Mouse (Mus musculus) right cerebral cortex, adult 18-20 months (tissue): ENCODE results near the gene Noa1.

ENCODE experiments used
- DNase-seq: peaks from one replicate; pipeline ENCODE4 v3.0.0; 2022; ENCODE audit warnings: mixed read lengths

The Noa1 gene

GRCm38 (mm10) chr5:77309924-77310772, at the start of gene Noa1, which contains the start of gene Polr2b:
Gene Noa1 (minus strand): TSS chr5:77310084.
Gene Polr2b (plus strand): TSS chr5:77310147.
- peak; percentile 98 for DNase-seq

GRCm38 (mm10) chr5:77358347-77358746, 48.5 kb upstream of the Noa1 start:
- DNase-seq, result no peak

GRCm38 (mm10) chr5:77357405-77358149, 47.7 kb upstream of the Noa1 start:
- no peak for DNase-seq

GRCm38 (mm10) chr5:77355307-77356265, 45.7 kb upstream of the Noa1 start:
- no peak for DNase-seq

- peak; percentile 89 for DNase-seq
Observed at GRCm38 (mm10) chr5:77354361-77354787, 44.5 kb upstream of the Noa1 start.

- no peak for DNase-seq
Observed at GRCm38 (mm10) chr5:77351691-77352090, 41.8 kb upstream of the Noa1 start.

GRCm38 (mm10) chr5:77349971-77350658, 40.2 kb upstream of the Noa1 start:
- DNase-seq, result no peak

- no peak for DNase-seq
Observed at GRCm38 (mm10) chr5:77348901-77349300, 39.0 kb upstream of the Noa1 start.

- no peak for DNase-seq
Observed at GRCm38 (mm10) chr5:77340033-77340432, 30.1 kb upstream of the Noa1 start.

GRCm38 (mm10) chr5:77330154-77330553, 20.3 kb upstream of the Noa1 start:
- no peak for DNase-seq

- no peak for DNase-seq
Observed at GRCm38 (mm10) chr5:77324936-77325335, 15.1 kb upstream of the Noa1 start.

- no peak for DNase-seq
Observed at GRCm38 (mm10) chr5:77314986-77315385, 5.1 kb upstream of the Noa1 start.

GRCm38 (mm10) chr5:77314206-77314605, 4.3 kb upstream of the Noa1 start:
- DNase-seq, result no peak

- DNase-seq, result no peak
Observed at GRCm38 (mm10) chr5:77309051-77309906, 605 bp downstream of the Noa1 start.

GRCm38 (mm10) chr5:77307821-77308553, 1.9 kb downstream of the Noa1 start:
- DNase-seq, result no peak

- peak; percentile 9 for DNase-seq
Observed at GRCm38 (mm10) chr5:77301296-77301903, 8.5 kb downstream of the Noa1 start.

GRCm38 (mm10) chr5:77299486-77299885, 10.4 kb downstream of the Noa1 start:
- DNase-seq, result no peak

GRCm38 (mm10) chr5:77292803-77293522, 16.9 kb downstream of the Noa1 start:
- DNase-seq, result no peak

GRCm38 (mm10) chr5:77290606-77291005, 19.3 kb downstream of the Noa1 start:
- DNase-seq, result no peak
